Mouse (Mus musculus) kidney, adult 18-20 months (tissue): Measurements from ENCODE around the gene Fbxl13.

Source experiments
- DNase-seq: peaks from one replicate; pipeline ENCODE4 v3.0.0; 2021

Gene Fbxl13

DNA sequence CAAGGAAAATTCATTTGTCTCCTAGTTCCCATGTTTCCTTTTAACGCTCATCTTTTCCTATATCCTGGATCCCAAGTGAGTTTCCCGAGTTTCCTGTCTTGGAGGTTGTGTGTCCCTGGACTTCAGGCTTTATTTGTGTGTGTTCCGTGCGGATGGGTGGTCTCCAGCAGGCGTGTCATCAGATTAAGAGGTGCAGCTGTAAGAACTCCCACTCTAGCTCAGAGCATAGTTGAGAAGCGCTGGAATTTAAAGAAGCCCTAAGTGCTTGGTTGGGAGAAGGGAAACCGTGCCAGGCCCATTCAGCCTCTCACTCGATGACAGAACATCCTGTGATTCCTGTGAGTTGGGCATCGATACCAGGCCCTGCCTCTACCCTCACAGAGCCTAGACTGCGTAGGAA is 132.1 kb downstream of the Fbxl13 start:
- no peak for DNase-seq

DNA sequence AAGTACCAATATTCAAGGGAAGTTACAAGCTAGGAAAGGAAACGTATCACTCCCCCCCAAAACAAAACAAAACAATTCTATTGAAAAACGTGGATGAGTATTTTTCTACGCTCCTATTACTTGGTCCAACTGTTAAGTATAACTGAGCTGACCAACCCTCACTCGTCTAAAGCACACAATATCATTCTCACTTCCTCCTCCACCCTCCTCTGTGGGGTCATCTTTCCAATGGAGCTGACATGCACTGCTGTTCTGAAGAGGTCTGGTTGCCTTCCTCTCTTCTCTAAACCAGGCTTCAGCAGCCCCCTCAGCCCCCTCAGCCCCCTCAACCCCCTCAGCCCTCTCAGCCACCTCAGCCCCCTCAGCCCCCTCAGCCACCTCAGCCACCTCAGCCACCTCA is 135.6 kb downstream of the Fbxl13 start:
- DNase-seq = no peak

DNA sequence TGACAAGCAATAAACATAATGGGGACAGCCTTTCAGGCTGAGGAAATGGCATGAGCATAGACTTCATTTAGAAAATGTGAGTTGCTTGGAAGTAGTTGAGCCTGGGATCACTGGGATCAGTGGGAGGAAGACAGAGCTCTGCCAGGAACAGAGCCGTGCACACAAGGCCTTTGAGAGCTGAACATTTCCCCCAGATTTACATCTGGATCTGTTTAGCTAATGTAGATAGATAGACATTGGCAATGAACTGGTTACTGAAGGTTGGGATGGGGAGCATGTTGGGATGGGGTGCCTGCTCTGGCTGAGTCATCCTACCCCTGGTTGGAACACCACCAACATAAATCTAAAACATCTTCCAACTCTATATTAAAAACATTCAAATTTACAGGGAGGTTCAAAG is 138.5 kb downstream of the Fbxl13 start:
- DNase-seq = no peak

DNA sequence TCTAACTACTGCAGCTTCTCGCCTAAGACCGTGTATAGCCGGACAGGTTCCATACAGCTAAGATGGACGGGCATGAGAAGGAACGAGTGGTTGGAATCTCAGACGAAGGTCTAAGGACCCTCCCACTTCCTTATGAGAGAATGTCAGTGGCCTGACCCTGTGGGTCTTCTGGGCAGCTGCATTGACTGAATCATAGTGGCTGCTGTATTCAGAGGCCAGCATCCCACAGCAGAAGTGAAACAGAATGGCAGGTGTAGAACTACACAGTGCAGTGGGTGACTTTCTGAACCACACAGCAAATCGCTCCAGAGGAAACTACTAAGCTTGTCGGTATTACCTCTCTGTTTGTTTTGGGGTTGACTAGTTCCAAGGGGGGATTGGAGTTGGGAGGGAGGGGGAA is 140.3 kb downstream of the Fbxl13 start:
- no peak for DNase-seq

DNA sequence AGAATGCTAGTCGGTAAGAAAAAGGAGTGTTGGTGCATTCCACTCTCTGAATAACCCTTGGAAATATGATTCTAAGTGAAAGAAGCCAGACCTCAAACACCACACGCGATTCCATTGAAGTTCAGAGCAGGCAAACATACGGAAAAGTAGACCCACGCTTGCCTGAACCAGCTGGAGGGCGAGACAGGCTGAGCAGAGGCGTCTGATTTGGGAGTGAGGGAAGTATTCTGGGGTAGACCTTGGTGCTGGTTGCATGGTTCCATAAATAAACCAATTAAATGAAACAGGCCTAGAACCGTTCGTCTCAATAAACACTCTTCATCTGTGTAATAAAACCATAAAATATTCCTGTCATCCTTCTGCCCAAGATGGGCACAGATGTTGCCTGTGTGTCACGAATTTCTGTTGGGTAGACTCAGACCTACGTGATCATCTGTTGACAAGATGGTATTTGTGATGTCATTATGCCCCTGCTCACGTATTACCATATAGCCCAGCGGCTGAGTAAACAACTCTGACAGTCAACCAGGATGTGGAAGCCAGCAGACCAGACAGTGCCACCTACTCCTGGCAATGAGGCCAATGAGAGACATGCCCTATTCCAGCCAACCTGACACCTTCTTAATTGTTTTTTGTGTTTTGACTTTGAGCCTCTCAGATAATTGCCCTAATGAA is 142.4 kb downstream of the Fbxl13 start:
- no peak for DNase-seq

DNA sequence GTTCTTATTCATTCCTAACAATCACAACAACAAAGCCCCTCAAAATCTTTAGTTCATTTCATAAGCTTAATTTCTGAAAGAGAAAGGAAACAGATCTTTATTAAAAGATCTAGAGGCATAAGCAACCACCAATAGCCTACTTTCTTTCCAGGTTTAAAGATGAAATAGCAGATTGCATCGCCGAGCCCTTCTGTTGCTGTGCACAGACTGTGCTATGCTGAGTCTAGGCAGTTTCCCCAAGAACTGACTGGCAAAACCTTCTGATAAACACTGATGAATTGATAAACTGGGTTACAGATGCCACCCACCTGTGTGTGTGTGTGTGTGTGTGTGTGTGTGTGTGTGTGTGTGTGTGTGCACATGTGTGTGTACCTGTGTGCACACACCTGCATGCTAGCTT is 144.5 kb downstream of the Fbxl13 start:
- no peak for DNase-seq

DNA sequence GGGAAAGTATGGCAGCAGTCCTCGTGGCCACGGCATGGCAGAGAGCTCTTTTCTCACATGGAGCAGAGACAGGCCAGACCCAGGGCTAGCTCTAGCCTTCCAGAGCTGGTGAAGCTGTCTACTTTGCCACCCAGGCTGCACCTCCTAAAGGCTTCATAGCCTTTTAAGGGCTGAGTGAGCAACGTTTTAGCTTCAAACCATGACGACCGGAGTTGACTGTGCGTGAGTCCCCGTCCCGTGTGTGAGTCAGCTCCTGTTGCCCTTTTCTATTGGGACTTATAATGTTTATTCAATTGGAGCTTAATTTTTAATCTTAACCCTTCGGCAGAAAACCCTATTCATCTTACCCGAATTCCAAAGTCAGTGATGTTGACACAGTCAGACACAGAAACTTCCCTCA is 145.3 kb downstream of the Fbxl13 start:
- DNase-seq = no peak

DNA sequence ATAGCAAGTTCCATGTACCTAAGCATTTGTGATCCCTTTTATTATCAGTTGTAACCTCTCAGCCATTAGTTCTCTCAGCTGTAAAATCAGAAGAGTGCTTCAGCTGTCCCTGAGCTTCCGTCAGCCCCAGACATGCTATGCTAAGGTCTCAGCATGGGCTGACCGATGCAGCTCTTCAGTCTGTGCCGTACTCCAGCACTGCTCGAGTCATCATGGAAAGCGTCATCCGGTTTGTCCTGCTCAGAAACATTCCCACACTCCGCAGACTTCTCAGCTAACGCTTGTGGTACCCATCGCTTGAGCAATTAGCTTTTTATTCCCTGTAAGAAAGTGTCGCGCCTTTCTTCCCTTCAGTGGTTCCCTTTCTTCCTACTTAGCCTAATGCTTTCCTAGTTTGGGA is 146.5 kb downstream of the Fbxl13 start:
- no peak for DNase-seq

DNA sequence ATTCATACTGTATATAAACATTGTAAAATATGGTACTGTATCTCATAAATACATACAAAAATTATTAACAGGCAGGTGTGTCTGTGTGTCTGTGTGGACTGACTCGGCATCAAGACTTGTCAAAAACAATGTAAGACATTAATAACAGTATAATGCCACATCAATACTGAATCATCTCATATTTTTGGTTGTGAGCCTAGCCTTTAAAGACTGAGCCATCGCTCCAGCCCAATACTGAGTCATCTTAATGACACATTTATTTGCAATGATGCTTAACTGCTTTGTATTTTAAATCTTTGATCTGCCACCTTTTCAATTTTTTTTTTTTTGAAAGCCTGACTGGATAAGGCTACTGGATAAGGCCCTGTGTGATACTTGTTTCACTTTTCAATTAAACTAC is 146.9 kb downstream of the Fbxl13 start:
- no peak for DNase-seq

DNA sequence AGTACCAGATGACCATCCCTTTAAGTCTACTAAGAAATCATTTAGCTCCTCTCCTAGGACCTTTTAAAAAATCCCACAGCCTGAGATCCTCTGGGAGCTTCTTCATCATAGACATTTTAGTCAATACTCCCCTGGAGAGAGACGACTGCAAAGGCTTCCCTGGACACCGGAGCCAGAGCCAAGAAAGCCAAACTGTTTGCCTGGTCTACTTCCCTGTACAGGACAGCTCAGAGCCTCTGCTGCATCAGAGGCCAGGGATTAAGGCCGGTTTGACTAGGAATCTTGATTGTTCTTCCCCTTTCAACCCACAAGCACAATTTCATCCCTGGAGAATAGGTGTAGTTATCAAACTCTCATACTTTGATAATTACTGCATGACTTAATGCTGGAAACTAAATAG is 148.6 kb downstream of the Fbxl13 start:
- no peak for DNase-seq

DNA sequence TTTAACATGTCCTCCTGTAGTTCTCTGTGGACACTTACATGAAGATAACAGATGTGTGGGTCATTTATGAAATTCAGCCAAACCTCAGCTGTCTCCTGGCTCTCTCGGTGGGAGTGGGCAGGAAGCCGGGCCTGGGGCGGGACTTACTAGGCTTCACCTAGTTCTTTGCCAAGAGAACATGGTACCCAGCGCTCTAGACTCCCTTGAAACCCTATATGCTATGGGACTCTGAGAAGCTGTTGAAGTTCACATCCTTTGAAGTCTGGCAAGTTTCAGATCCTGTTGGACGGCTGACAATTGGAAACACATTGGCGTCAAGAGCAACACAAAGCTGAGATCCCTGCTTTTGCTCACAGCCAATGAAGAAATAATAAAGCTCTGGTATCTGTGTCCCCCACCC is 149.1 kb downstream of the Fbxl13 start:
- no peak for DNase-seq

DNA sequence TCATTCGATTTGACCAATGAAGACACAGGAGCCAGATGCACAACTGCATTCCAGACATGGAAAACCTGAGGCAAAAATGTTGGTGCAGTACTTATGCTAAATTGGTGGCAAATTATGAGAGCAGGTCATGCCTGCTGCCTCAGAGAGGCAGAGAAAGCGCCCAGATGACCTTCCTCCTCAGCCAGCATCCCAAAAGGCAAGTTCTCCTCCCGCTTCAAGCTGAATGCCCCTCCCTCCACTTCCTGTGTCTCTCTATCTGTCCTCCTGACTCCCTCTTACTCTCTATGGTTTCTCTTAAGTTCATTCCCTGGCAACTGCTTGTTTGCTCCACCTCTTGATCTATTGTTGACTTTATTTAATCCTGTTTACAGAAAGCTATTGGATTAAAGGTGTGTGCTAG is 150.7 kb downstream of the Fbxl13 start:
- no peak for DNase-seq

DNA sequence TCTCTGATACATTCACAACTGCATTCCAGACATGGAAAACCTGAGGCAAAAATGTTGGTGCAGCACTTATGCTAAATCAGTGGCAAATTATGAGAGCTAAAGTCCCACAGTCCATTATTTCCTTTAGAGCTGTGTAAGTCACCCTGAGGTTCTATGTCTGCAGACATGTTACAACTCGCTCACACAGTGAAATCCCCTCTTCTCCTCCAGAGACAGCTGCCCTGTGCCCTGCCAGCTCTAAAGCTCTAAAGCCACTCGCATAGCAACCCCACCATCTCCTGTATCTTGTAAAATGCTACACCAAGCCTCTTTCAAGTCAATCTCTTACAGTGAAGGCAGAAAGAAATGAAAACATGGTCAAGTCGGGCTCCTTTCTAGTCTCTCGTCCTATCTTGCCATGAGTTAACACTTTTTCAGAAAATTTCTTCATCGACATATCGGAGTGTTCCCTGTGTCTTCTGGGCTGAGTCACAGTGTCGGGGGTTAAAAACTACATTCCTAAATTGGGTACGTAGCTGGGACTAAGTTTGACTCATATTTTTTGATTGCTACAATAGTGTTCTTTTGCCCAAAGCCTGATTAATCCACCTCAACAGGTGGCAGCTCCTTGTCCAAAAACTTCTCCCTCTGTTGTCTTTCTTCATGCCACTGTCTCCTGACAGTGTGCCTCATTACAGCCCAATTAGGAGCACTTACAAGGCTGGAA is 152.0 kb downstream of the Fbxl13 start:
- DNase-seq = no peak

DNA sequence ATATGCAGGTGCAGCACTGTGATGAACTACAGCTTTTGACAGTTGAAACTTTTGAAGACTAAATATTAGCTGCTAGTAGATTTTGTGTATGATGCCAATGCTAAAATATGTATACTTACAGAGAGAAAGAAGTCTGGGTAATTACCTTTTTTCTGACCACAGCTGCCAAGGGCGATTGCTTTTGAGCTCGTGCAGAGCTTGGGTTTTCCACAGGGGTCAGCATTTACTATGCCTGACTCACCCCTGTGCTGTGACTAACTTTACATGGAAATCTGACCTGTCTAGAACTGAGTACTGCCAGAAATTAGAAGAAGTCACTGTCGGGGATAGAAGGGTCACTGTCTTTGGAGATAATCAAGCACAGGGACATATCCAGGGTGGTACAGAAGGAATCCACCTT is 153.2 kb downstream of the Fbxl13 start:
- no peak for DNase-seq

DNA sequence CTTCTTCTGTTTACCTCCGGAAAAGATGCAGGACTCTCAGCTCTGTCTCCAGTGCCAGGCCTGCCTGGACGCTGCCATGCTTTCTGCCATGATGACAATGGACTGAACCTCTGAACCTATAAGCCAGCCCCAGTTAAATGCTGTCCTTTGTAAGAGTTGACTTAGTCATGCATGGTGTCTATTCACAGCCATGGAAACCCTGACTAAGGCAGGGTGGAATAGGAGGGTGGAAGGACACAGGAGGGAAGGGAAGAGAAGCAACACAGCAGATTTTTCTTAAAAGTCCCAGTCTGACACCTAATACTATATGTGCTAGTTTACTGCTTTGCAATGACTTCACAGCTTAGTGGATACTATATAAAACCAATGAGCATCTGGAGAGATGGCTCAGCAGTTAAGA is 154.0 kb downstream of the Fbxl13 start:
- DNase-seq = no peak

DNA sequence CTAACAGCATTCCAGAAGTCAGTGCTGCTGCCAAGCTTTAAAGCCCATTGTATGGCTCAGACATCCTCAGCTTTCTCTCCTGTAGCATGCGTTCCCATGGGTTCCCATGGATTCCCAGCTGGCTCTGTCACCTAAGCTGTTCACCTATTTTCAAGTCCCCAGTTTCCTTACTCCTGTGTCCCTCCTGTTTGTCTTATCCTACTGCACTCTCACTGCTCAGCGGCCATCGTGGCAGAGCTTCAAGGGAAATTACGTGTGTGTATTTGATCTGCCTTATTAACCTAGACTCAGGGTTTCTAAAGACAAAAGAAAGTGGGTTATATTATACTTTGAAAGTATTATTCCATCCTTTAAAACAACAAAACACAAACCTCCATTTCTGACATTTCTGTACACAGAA is 156.3 kb downstream of the Fbxl13 start:
- DNase-seq = no peak

DNA sequence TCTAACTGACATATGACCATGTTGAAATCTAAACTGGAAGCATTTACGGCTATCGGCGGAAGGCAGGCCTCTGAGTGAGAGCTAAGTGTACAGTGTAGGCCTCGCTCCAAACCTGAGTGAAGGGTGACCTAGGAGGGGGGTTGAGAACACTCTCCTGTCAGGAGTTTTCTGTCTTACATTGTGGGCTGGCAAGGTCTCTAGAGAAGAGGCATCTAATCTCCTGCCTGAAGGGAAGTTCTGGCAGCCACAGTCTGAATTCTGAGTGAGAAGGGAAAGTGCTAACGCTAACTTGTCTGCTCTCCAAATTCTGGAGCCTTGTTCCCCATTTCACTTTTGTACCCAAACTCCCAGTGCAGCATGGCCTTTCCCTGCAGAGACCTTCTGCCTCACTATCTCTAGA is 156.9 kb downstream of the Fbxl13 start:
- no peak for DNase-seq

DNA sequence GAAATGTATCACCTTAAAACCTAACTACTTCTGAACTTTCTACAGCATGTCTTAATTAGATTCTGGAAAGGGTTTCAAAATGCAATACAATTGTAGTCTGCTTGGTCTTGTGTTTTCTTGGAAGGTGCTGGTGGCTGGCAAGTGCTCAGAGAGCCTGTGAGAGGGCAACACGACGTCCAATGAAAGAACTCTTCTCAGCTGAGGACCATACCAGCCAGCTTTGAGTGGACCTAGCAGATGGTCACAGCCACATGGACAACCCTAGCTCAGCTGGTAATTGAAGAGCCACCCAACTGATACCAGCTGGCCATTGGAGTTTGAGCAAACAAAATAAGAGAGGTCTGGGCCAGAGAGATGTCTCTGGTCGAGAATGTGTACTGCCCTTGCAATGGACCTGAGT is 157.7 kb downstream of the Fbxl13 start:
- DNase-seq = no peak

DNA sequence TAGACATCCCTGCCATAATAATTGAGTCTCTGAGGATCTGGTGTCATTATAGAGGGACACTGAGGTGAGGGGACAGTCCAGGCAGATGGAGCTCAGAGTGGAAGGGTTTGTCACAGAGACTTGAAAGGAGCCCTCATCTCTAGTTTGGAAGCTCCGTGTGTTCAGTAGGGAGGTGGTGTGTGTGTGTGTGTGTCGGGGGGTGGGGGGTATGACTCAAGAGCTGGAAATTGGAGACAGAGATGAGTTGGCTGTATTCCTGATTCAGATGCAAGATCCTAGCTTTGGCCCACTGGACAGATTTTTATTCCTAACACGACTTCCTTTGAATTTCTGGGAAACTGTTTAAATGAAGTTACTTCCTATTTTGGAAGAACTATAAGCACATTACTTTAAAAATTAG is 158.1 kb downstream of the Fbxl13 start:
- no peak for DNase-seq

DNA sequence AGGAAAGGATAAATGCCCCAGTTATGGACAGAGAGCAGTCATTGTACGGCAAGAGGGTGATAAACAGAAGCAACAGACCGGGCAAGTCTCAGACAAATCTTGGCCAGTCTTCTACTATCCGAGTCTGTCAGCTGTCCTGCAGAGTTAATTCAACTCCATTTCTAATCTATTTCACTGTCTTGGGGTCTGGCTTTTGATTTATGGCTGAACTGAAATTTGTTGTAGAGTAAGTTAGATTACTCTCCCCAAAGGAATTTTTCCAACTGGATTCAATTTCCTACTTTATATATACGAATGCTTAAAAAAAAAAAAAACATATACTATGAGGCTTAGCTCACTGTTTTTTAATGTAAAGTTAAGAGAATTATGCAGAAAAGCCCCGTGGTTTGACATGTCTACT is 158.6 kb downstream of the Fbxl13 start:
- no peak for DNase-seq

DNA sequence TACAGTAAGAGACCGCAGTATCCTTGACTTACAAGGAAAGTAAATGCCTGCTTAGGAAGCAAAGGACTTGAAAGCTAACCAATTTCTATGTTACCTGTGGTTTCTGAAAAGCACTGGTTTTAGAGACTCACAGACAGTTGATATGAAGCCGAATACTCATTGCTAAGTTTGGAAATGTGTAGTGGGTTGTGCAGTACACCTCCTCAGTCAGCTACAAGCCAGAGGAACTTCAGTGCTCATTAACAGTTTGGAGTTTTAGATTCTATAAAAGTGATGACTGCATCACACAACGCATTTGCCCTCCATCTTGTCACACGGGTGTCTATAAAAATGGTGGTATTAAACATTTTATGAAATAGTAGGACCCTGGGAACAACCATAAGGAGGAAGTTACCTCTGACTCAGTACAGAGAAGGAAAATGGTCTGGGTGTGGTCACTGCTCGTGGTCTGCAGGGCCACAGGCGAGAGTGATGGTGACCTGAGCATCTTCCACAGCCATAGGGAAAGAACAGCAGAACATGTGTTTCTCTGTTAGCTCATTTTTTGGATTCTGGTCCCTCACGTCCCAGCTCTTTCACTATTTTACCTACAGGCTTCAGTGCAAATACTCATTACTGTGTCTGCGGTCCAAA is 160.1 kb downstream of the Fbxl13 start:
- no peak for DNase-seq

DNA sequence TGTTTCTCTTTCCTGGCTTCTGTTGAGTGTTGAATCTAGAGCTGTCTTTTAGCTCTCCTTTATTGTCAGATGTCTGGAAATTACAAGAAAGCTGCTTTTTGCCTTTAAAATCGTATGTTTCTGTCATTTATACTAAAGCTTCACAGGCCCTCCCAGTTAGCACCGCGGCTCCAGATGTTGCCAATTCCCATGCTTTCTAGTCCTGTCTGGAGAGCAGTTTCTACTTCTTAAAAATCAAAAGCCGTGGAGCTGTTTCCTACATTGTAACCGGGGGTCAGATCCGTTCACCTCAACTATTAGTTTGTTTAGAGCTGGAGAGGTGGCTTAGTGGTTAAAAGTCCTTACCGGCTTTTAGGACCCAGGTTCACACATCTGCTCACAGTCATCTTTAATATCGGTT is 162.2 kb downstream of the Fbxl13 start:
- no peak for DNase-seq

DNA sequence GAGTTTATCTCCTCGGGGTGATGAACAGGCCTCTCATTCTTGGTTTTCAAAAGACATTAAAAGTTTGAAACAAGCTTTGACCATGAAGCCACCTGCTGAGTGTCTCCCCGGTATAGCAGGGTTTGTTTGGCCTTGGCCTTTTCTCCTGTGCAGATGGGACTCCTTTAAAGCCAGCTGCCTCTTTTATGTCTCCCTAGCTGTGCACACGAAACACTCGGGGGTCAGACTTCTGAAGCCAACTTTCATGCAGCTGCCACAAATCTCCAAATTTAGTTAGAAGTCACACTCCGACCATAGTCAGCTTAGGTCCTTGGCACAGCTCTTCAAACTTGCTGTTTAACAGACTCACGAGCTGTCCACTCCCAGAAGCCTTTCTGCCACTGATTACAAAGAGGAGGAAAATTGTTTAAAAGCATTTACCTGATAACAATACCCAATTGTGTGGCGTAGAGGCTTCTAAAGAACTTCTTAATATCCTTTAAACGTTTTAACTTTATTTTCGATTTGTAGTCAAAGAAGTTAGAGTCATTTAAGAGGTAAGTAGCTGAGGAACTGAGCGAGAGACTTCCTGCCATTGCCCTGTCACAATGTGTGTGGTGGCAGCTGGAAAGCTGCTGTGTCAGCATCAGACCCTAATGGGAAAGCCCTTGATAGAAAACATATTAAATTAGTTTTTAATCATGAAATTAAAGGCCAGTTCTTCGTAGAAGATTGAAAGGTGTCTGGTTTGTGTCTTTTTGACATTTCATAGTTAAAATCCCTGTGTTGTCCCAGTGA is 162.8 kb downstream of the Fbxl13 start:
- DNase-seq = no peak

DNA sequence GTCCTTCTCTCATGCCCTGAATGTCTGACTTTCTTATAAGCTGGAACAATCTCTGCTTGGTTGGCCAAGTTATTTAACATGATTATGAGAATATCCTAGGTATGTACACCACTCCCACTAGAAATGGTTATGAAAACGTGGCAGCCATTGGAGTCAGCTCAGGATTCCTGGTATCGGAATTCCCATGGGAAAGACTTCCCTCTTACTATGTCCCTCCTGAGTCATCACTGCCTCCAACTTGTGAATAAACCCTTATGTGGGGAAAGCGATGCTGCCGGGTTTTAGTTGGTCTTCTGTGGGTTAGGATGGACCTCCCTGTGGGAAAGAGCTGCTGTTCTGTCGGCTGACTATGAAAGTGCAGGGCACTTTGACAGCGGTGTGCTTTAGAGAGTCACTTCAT is 163.9 kb downstream of the Fbxl13 start:
- DNase-seq = no peak
